Mouse (Mus musculus): ENCODE results near the gene Wdr18.

The Wdr18 gene

DNA sequence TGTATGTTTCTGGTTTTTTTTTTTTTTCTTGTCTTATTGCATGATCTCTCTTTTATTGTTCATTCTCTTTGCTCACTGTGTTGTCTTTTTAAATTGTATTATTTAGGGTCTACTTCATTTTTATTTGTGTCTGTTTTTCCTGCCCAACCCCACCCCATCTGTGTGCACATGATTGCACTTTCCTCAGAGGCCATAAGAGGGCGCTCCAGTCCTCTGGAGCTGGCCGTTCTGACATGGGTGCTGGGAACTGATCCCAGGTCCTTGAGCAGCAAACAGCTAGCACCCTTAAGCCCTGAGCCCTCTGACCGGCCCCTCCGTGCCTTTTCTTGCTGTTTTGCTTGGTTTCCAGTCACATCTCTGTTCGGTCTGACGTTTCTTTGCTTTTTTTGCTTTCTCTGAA lies 31.6 kb downstream of the Wdr18 start:
- intact Hi-C loops (cut with DNase I), result no loop called here

GRCm38 (mm10) chr10:79994397-79995115 lies 34.6 kb downstream of the Wdr18 start:
- intact Hi-C loops (cut with DNase I), result loop anchor here (5.0 kb wide), 1 partner anchor 38 kb away; no protein-coding TSS in a partner anchor

DNA sequence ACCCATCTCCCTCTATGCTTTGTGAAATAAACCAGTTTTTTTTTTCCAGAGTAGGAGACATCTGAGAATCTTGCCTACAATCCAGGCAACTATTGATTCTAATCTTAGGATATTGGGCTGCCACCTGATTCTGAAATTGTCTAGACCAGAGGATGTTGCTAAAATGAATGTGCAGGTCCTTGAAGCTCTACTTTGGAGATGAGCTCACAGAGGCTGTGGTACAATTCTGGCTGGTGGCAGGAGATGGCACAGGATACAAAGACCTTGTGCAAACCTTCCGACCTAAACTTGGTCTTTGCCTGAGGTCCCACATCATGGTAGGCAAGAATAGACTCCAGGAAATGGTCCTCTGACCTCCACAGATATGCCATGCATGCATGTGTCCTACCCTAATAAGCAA lies 35.7 kb downstream of the Wdr18 start:
- intact Hi-C loops (cut with DNase I), result loop anchor here (5.0 kb wide), 1 partner anchor 37 kb away; no protein-coding TSS in a partner anchor

DNA sequence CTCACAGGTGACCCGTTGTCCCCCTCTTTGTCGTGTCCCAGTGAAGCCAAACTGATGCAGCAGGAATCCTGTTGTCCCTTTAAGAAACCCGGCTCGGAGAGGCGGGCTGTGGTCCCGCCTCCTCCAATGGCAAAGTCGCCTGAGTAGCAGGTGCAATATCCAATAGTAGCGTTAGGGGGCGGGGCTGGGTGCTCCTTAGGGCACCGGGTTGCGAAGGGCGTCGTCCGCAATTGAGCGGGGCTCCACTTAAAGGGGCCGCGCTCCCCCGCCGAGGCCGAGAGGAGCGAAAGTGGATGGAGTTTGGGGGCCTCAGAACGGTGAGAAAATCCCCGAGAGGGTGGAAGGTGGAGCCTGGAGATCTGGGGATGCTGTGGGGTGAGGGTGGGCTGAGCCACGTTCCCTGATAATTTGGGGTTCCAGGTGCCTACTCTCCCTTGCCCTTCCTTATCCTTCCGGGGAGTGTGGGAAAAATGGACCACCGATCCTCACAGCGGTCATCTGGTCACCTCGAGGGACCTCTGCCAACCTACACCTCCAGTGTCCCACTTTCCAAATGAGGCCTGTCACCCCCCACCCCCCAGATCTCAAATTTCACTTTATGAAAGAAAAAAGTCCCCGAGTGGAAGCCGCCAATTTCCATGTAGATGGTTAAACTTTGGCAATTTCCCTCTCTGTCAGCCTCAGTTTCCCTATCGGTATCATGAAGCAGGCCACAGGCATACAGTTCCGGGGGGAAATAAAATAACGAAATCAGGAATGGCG lies 36.5 kb downstream of the Wdr18 start, which contains the start of gene Abca7:
Abca7 (plus strand) TSS at position 223 of the 762 bp plus-strand sequence.
- intact Hi-C loops (cut with DNase I), result loop anchor here (5.0 kb wide), 1 partner anchor 36 kb away; no protein-coding TSS in a partner anchor

GRCm38 (mm10) chr10:79997034-79997760 lies 37.2 kb downstream of the Wdr18 start:
- intact Hi-C loops (cut with DNase I), result loop anchor here (5.0 kb wide), 1 partner anchor 35 kb away; no protein-coding TSS in a partner anchor

DNA sequence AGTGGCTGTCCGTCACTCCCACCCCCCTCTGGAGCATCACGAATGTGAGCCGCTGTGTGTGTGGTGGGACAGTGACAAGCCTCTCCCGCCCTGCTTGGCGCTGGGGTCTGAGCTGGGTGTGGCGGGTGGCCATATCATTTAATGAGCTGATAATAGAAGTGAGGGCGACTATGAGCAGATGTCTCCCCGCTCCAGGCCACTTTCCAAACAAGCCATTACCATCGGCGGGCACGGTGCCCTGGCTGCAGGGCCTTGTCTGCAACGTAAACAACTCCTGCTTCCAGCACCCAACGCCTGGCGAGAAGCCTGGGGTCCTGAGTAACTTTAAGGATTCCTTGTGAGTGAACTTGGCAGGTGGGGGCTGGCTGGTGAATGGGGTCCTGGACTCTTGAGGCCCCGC lies 37.9 kb downstream of the Wdr18 start:
- intact Hi-C loops (cut with DNase I), result loop anchor here (5.0 kb wide), 1 partner anchor 34 kb away; no protein-coding TSS in a partner anchor

- intact Hi-C loops (cut with DNase I), result no loop called here
Observed at GRCm38 (mm10) chr10:80001945-80002344, 42.0 kb downstream of the Wdr18 start.

DNA sequence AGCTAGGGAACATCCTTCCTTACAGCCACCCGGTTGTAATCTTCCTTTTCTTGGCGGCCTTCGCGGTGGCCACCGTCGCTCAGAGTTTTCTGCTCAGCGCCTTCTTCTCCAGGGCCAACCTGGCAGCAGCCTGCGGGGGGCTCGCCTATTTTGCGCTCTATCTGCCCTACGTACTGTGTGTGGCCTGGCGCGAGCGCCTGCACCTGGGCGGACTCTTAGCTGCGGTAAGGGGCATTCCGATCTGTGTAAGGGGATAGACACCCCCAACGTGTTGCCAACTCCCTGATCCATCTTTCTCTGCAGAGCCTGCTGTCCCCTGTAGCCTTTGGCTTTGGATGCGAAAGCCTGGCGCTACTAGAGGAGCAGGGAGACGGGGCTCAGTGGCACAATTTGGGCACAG lies 42.9 kb downstream of the Wdr18 start:
- intact Hi-C loops (cut with DNase I), result no loop called here

DNA sequence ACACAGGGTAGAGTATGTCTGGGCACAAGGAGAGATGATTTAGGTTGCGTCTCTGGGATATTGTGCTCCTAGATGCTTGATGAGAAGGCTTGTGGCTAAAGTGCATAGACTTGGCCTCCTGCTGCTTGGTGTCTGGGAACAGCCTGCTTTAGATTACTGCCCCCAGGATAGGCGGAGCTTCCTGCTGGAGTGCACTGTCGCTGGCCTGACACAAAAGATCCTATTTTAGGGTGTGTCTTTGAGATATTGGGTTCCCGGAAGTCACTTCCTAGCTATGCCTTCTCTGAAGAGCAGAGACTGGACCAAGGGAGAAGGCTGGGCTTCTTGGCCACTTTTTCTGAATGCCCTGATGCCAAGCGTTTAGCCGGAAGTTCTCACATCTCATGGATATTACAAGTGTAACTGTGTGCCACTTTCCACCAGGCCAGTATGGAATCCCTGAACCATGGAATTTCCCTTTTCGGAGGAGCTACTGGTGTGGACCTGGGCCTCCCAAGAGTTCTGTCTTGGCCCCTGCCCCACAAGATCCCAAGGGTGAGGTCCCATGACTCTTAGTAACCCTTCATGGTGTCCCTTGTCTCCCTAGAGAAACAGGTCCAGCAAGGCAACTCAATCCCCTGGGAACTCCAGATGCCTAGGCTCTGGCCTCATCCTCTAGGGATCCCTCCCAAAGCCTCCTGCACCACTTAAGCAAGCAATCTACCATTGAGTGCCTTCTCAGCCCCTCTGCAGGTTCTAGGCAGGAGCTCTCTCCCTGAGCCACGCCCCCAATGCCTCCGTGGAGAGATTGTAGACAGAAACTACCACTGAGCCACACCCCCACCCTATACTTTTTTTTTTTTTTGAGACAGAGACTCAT lies 43.7 kb downstream of the Wdr18 start:
- intact Hi-C loops (cut with DNase I), result no loop called here

GRCm38 (mm10) chr10:80004233-80004705 lies 44.3 kb downstream of the Wdr18 start:
- intact Hi-C loops (cut with DNase I), result no loop called here

DNA sequence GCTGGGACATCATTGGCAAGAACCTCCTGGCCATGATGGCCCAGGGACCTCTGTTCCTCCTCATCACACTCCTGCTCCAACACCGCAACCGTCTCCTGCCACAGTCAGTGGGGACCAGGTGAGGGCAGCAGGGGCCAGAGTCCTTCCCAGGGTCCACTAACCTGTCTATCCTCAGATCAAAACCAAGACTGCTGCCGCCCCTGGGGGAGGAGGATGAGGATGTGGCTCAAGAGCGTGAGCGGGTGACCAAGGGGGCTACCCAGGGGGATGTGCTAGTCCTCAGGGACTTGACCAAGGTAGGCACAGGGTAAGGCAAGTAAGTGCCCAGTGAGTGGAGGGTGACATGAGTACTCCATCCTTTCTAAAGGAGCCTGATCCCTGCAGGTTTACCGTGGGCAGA lies 51.8 kb downstream of the Wdr18 start:
- intact Hi-C loops (cut with DNase I), result no loop called here

DNA sequence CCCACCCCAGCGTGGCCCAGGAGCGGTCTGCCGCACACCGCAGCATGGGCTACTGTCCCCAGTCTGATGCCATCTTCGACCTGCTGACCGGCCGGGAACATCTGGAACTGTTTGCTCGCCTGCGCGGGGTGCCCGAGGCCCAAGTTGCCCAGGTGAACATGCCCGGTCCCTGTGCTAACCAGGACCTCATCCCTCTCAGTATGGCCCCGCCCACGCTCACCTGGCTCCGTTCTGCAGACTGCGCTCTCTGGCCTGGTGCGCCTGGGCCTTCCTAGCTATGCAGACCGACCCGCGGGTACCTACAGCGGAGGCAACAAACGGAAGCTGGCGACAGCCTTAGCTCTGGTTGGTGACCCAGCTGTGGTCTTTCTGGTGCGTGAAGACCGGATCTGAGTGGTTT lies 53.7 kb downstream of the Wdr18 start:
- intact Hi-C loops (cut with DNase I), result no loop called here

DNA sequence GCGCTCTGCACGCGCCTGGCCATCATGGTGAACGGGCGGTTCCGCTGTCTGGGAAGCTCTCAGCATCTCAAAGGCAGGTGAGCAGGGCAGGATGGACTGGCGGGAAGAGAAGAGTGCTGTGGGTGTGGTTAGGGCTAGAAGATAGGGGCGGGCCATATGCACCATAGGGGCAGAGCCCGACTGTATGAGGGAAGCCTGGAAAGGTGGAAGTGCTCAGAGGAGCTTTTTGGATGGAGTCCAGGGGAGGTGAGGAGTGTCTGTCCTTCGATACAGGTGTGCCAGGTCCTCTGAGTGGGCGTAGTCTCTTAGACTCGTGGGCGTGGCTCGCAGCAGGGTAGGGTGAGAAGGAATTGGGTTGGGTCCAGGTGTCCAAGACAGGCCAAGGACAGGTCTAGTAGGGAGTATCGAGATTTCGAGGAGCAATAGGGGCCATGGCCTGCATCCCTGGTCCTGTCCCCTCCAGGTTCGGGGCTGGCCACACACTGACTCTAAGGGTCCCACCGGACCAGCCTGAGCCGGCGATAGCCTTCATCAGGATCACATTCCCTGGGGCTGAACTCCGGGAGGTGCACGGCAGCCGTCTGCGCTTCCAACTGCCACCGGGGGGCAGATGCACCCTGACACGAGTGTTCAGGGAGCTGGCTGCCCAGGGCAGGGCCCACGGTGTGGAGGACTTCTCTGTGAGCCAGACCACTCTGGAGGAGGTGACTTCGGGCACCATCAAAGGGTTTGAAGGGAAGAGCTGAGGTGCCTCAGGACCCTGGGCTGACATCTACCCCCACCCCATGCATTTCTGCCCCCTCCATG lies 54.7 kb downstream of the Wdr18 start:
- intact Hi-C loops (cut with DNase I), result no loop called here

GRCm38 (mm10) chr10:80015583-80015982 lies 55.6 kb downstream of the Wdr18 start:
- intact Hi-C loops (cut with DNase I), result no loop called here

- intact Hi-C loops (cut with DNase I), result no loop called here
Observed at GRCm38 (mm10) chr10:80016511-80016910, 56.6 kb downstream of the Wdr18 start, which contains the start of gene Arhgap45. TSS of gene Arhgap45 (plus strand) at chr10:80016653.

DNA sequence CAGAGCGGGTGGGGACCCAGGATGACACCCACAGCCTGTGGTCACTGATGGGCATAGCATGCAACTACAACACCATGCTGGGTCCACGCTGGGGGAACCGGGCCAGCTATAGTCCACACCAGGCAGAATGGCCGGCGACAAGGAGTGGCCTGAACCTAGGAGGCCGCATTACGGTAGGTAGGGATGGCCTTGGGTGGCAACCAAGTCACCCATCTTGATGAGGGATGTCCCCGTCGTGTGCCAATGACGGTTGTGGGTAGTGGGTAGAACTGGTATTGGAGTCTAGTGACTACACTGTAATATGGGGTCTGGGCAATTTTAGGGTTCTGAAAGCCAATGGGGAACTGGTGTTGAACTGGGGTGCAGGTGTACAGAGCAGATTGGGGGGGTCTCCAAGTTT lies 57.0 kb downstream of the Wdr18 start:
- intact Hi-C loops (cut with DNase I), result no loop called here

- intact Hi-C loops (cut with DNase I), result no loop called here
Observed at GRCm38 (mm10) chr10:80017361-80017760, 57.4 kb downstream of the Wdr18 start.

- intact Hi-C loops (cut with DNase I), result no loop called here
Observed at GRCm38 (mm10) chr10:80017771-80018170, 57.8 kb downstream of the Wdr18 start.

- intact Hi-C loops (cut with DNase I), result no loop called here
Observed at GRCm38 (mm10) chr10:80018739-80019297, 58.9 kb downstream of the Wdr18 start.

All from adrenal gland (tissue).